Mouse (Mus musculus): ENCODE results near the gene 1190002N15Rik.

Gene 1190002N15Rik

GRCm38 (mm10) chr9:94537970-94538822 is at the start of gene 1190002N15Rik:
TSS of gene 1190002N15Rik (minus strand) at chr9:94538081.
- DNase-seq (ENCODE audit: low spot score in 2 of 2) = peak; percentile 90 to 92

- no peak for DNase-seq (ENCODE audit: low spot score in 2 of 2)
Observed at GRCm38 (mm10) chr9:94582309-94582708, 44.4 kb upstream of the 1190002N15Rik start.

DNA sequence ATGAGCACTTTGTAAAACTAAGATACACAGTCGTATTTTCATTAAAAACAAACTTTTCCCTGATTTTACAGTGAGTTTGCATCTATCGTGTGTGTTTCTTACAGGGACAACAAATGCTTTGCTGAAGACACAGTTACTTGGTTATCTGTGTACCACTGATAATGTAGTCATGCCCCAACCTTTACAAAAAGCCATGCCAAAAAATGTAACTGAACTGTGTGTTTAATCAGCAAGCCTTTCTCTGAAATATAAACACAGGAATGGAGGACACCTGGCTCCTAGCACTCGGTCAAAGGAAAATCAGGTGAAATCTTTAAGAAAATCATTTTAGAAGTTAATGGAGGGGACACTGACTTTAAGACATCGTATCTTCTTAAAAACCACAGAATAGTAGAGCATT is 43.8 kb upstream of the 1190002N15Rik start:
- DNase-seq (ENCODE audit: low spot score in 2 of 2) = no peak

DNA sequence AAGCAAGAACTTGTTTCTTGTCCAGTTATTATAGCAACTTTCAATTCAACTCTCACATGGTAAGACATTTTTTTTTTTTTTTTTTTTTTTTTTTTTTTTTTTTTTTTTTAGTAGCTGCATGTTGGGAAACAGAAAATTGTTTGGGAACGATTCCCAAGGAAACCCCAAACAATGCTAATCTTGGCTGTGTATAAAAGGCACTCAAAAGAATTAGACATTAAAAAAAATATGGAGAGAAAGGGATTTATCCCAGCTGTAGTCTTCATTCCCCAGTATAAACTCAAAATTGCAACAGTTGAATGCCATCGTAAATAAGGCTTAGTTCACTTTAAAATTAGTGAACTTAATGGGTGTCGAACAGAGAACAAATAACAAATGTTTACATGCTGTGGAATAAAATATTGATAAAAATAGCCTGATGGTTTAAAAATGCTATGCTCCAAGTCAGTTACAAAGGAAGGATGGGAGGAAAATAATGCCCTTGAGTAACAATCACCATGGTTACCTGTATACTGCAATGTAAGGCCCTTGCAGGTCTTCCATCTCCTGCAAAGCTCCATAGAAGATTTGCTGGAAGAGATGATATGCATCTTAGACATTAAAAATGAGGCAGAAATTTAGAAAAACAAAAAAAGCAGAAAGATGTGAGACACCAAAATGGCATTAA is 42.3 kb upstream of the 1190002N15Rik start:
- no peak for DNase-seq (ENCODE audit: low spot score in 2 of 2)

DNA sequence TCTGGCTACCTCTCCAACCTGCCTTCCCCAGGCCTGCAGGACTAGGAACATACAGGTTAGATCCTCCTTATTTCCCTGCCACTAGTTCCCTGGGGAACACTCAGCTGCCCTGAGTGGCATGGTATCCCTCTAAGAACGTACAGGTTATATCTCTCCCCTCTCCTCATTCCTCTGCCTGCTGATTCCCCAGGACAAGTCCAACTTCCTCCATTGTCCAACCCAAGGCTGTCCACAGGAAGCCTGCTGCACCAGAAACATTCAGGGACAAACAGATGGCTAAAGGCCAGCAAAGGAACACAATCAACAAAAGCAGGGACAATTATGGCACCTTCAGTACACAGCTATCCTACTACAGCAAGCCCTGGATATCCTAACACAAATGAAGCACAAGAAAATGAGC is 33.9 kb upstream of the 1190002N15Rik start:
- no peak for DNase-seq (ENCODE audit: low spot score in 2 of 2)

DNA sequence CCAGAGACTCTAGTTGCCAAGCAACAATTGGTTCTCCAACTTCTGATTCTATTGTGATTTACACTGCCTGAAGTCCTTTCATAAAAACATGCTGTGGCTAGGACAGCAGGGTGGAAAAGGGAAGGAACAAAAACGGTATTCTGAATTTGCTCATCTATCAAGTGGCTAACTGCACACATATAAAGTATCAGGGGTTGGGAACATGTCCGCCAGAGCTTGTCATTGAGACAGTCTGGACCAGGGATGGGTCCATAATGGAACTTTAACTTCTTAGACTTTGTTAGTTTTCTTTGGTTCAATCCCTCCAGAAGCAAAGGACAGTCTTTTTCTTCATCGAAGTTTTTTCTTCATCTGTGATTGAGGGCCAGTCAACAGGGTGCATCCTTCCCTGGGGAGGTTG is 30.5 kb upstream of the 1190002N15Rik start:
- DNase-seq (ENCODE audit: low spot score in 2 of 2) = no peak

GRCm38 (mm10) chr9:94567722-94568314 is 29.9 kb upstream of the 1190002N15Rik start:
- DNase-seq (ENCODE audit: low spot score in 2 of 2) = no peak

GRCm38 (mm10) chr9:94556776-94557514 is 19.1 kb upstream of the 1190002N15Rik start:
- no peak for DNase-seq (ENCODE audit: low spot score in 2 of 2)

DNA sequence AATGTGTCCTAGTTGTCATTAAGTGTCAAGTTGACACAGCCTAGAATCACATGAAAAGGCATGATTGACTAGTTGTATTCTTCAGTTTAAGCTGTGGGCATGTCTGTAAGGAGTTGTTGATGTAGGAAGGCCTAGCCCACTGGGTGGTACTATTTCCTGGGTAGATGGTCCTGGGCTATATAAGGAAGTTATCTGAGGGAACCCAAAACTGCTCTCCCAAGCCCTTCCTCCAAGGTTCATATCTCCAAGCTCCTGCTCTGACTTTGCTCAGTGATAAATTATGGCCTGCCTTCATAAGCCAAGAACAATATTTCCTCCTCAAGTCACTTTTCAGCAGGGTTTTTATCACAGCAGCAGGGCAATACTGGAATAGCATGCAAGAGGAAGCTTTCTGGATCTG is 18.4 kb upstream of the 1190002N15Rik start:
- DNase-seq (ENCODE audit: low spot score in 2 of 2) = no peak

DNA sequence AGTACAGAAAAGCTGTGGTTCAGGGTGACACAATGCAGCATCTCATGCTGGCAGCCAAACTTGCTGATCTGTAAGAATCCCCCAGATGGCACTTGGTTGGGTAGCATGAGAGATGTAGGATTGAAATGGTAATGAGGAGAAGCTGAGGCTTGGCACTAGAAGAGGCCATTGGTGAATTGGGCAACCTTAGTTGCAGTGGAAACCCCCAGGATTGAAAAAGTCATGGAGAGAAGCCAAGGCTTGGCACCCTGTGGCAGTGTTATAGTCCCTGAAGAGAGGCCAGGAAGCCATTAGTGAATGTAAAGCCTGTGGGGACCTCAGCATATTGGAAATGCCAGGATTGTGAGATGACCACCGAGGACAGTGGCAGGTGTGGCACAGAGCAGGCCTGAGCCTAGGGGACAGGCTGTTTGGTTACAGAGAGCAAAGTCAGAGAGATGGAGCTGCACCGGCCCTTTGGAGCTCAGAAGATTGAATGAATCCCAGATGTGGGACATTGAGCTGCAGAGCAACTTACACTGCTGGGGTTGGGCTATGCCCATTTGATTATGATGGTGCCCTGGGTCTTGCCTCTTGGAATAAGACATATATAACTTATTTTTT is 12.7 kb upstream of the 1190002N15Rik start:
- DNase-seq (ENCODE audit: low spot score in 2 of 2) = no peak

- no peak for DNase-seq (ENCODE audit: low spot score in 2 of 2)
Observed at GRCm38 (mm10) chr9:94543881-94544280, 6.0 kb upstream of the 1190002N15Rik start.

DNA sequence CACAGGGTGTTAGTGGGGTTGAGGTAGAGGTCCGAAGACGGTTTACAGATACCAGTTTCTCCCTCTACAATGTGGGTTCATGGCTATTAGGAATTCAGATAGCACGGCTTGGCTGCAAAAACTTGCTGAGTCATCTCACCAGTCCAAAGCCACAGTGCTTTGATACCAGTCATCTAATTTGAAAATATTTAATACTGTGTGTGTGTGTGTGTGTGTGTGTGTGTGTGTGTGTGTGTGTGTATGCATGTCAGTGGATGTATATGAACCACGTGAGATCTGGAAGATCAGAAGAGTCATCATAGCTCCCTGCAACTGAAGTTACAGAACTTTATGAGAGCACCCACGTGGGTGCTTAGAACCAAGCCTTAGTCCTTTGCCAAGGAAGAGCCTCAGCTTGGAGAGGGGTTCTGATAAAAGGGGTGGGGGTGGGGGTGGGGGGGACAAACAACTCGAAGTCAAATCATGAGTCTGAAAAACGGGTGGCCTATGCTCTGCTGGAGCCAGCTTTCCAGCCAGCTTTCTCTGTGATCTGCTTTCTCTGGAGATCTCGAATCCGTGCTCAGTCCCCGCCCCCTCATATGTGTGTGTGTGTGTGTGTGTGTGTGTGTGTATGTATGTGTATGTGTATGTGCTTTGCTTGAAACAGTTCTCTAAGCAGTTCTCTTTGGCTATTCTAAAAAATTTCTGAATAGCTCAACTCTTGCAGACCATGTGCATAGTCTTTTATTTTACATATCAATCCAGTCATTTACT is 2.6 kb upstream of the 1190002N15Rik start:
- no peak for DNase-seq (ENCODE audit: low spot score in 2 of 2)

DNA sequence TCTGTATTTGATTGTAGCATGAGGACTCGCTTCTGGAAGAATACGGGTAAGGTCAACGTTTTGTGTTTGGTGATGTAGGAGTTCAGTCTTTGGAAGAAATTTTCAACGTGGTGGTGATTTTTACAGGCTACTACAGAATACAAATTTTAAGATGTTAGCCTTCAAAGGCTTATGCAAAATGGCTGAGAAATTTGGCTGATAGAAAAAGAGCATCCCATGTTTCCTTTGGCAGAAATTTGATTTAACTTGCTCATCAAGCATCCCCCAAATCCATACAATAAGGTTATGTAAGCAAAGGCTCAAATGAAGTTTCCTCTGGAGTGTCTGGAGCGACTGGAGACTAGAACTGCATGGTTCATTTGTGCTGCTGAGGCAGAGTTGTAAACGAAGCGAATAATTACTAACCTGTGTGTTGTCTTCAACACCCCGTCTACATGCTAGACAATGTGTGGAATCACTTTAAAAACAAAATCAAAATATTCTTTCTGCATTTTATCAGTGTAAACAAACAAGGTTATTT is 1.5 kb upstream of the 1190002N15Rik start:
- no peak for DNase-seq (ENCODE audit: low spot score in 2 of 2)

DNA sequence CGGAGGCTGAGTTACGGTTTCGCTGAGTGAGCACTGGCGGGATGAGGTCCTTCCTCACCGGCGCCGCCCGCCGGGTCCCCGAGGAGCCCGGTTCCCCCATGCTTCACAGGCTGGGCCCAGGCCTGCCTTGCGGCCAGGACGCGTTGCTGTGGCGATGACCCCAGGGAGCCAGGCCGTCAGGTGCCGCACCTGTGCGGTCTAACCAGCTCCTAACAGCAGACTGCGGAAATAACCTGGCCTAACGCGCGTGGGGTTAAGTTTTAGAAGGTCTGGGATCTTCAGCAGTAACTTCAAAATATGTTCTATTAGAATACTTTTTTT is 902 bp upstream of the 1190002N15Rik start:
- DNase-seq (ENCODE audit: low spot score in 2 of 2) = no peak

DNA sequence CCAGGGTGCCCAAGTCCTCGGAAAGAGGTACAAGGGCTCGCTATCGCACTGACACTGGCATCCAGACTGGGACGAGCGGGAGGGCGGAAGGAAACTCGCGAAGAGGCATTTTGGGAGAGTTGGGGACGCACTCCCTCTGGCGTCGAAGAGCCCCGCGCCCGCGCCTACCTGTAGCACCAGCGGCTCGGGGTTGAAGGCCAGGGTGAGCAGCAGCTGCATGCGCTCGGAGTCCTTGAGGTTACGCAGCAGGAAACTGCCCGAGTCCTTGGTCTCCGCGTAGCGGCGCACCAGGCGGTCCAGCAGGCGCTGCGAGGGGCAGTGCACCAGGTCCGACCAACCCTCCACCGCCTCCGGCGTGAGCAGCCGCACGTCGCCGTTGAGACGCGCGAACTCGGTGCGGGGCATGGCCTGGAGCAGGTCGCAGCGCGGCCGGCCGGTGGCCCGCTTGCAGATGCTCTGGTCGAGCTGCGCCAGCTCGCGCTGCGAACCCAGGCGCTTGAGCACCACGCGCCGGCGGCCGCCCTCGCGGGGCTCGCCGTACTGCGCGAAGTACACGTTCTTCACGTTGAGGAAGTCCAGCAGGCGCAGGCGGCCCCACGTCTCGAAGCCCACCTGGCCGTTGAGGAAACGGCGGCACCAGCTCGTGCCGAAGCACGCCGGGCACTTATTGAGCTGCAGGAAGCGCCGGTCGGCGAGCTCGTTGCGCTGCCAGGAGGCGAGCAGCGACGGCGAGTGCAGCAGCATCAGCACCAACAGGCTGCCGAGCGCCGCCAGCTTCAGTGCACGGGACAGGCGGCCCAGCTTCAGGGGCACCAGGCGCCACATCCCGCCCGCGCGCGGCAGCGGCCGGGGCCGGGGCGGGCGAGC is 597 bp downstream of the 1190002N15Rik start:
- DNase-seq (ENCODE audit: low spot score in 2 of 2) = peak; percentile 60 to 70

DNA sequence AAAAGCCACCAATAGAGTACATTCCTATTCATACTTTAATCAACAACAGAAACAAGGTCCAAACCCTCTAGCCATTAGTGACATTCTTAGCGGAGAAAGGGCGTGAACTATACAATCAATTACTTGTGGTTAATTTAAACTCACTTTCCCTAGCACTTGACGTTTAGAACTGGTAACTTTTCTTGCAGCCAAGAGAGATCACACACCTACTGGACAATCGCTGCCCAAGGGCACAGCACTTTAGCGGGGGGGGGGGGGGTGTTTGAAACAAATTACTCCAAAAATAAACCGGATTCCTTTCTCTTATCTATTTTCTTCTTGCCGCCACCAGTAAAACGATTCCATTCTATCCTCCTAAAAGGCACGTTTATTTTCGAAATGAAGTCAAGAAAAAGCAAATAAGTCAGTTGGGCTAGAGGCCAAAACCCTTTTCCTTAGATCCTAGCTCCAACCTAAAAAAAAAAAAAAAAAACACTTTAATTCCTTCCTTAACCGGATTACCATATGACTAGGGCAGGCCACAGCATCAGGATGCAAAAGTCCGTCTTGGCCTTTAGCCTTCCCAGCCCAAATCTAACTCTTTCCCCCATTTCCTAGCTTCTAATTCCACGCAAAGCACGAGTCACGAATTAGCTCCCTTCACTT is 1.5 kb downstream of the 1190002N15Rik start:
- DNase-seq (ENCODE audit: low spot score in 2 of 2) = no peak

DNA sequence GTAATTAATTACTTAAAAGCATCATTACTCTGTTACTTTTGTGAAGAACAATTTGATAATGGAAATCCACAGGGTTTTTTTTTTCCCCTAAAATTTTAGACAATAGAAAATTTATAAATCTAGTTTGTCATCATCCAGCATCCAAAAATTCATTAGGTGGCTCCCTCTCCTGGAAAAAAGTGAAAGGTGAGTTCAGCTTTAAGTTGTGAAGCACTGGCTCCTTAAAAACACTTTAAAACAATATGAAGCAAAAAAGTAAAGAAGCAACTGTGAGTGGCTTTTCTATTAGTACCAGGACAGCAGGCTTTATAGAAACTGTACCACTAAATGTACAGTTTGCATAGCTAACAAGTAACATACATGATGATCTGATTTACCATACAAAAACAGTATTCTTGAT is 3.1 kb downstream of the 1190002N15Rik start:
- DNase-seq (ENCODE audit: low spot score in 2 of 2) = no peak

- DNase-seq (ENCODE audit: low spot score in 2 of 2) = no peak
Observed at GRCm38 (mm10) chr9:94534226-94534625, 3.7 kb downstream of the 1190002N15Rik start.

DNA sequence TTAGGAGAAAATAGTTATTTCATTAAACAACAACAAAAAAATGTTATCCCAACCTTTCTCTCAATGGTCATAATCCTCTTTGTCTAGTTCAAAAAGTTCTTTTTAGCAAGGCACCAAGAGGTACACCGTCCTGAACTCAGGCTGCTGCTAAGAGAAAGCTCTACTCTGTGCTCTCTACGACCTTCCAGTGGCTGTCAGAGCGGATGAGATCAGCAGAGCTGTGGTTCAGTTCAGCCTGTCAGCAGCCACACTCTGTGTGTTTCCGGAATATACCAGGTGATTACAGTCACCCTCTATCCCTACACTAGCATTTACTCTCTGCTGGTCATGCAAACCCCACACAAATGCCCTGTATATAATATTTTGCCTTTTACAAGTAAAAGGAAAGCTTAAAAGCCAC is 4.2 kb downstream of the 1190002N15Rik start:
- no peak for DNase-seq (ENCODE audit: low spot score in 2 of 2)
